Mouse (Mus musculus): ENCODE data around the gene Hivep1. TPM values are rescaled to one million over a fixed set of nuclear protein-coding genes. Genes with fewer than 3 reads are reported as not detected.

Hivep1 gene
- total and polyA plus RNA-seq, 3 experiments, result 2.2 to 15.9 TPM; not detected in 1

DNA sequence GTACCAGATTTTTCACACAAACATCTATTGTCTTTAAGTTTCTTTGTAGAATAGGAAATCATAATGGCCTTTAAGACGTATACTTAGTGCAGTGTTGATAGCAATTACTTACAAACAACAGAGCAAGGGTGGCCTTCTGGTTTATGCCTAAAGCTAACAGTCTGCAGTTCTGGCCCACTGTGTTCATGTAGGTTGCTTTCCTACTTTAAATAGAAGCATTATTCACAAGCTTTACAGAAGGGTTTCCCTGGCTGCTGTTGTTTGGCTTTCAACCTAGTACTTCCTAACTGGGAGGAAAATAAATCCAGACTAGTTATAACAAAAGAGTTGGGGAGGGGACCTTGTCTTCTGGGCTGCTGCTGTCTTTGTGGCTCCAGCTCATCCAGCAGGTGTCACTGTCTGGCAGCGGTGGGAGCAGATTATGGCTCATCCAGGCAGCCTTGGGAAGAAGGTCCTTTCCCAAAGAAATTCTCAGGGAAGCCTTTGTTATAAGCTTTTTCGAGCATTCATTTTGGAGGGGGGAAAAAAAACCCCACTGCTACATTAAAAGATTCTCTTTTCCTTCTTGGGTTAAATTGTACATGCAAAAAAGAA lies 123.1 kb downstream of the Hivep1 start:
- Histone ChIP-seq H3K27ac (ENCODE audit: control insufficient read depth, low read depth, low read length) (no peak overlapping the region), H3K79me2 (ENCODE audit: control insufficient read depth, insufficient read depth, low read length, poor library complexity) (no peaks in the 10 kb centered on the region), H3K9me3 (replicated peaks; ENCODE audit: insufficient read depth, low read length) (no peaks in the 10 kb centered on the region), H3K36me3 (ENCODE audit: control insufficient read depth in 1 of 2, insufficient read depth in 2 of 2, low read length in 2 of 2) (no peaks in the 10 kb centered on the region; a peak in 2 of 4 replicates), H3K4me3 (ENCODE audit: control insufficient read depth in 1 of 2, insufficient read depth in 1 of 2, low read depth in 2 of 2, low read length in 2 of 2) (no peak overlapping the region), H3K4me1 (ENCODE audit: control insufficient read depth in 1 of 2, insufficient read depth in 2 of 2, low read length in 2 of 2) (no peaks in the 10 kb centered on the region), H3K27me3 (ENCODE audit: control insufficient read depth in 1 of 2, insufficient read depth in 2 of 2, low read length in 2 of 2) (no peaks in the 10 kb centered on the region), H3K9ac (ENCODE audit: control insufficient read depth, low read depth, low read length, poor library complexity, severe bottlenecking) (no peak overlapping the region)
- peak in 2 of 3 experiments; percentile 22 to 43; a peak in 3 of 6 replicates for TF ChIP-seq CTCF (IDR thresholded peaks at IDR 0.05 in 2 of 3, conservative IDR thresholded peaks at IDR 0.05 in 1 of 3; ENCODE audit: control insufficient read depth in 1 of 3, insufficient read depth in 1 of 3, low read depth in 2 of 3, low read length in 3 of 3, poor library complexity in 1 of 3, severe bottlenecking in 1 of 3)
- TF ChIP-seq MXI1 (IDR thresholded peaks at IDR 0.05; ENCODE audit: low read depth, low read length), result no peak
- DNase-seq (ENCODE audit: low read depth, low spot score), result no peak

DNA sequence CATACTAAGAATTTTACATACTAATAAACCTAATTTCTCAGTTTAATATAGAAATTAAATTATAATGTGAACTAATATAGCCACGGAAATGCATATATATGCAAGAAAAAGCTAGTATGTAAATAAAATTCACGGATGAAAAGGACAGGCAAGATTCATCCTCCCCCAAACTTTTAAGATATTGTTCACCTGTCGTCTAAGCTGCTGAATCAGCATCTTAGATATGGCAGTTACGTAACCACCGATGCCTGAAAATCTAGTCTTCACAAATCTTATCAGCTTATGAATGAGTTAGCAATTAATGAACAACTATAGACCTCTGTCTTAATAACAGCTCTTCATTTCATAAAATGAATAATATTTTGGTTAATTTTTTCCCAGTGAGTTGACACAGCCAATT lies 130.8 kb downstream of the Hivep1 start:
- H3K27ac ChIP-seq (ENCODE audit: control insufficient read depth, low read depth, low read length), result no peak overlapping the region
- no peaks in the 10 kb centered on the region for H3K79me2 ChIP-seq (ENCODE audit: control insufficient read depth, insufficient read depth, low read length, poor library complexity)
- H3K4me1 ChIP-seq (ENCODE audit: control insufficient read depth in 1 of 2, insufficient read depth in 2 of 2, low read length in 2 of 2), result no peaks in the 10 kb centered on the region
- H3K36me3 ChIP-seq (ENCODE audit: control insufficient read depth in 1 of 2, insufficient read depth in 2 of 2, low read length in 2 of 2), result no peaks in the 10 kb centered on the region; a peak in 1 of 4 replicates
- H3K9me3 ChIP-seq (replicated peaks; ENCODE audit: insufficient read depth, low read length), result no peaks in the 10 kb centered on the region
- no peak for TF ChIP-seq NELFE (IDR thresholded peaks at IDR 0.05; ENCODE audit: low read depth, low read length)
- TF ChIP-seq MXI1 (IDR thresholded peaks at IDR 0.05; ENCODE audit: low read depth, low read length), result no peak
- TF ChIP-seq MAFK (IDR thresholded peaks at IDR 0.05; ENCODE audit: borderline replicate concordance, low read depth, low read length), result 0 out of 2 replicates have a peak, but pooled peaks have one; percentile 26
- no peak overlapping the region for H3K9ac ChIP-seq (ENCODE audit: control insufficient read depth, low read depth, low read length, poor library complexity, severe bottlenecking)
- no peak overlapping the region for H3K4me3 ChIP-seq (ENCODE audit: control insufficient read depth in 1 of 2, insufficient read depth in 1 of 2, low read depth in 2 of 2, low read length in 2 of 2)
- no peak for DNase-seq (ENCODE audit: low read depth, low spot score)
- no peaks in the 10 kb centered on the region for H3K27me3 ChIP-seq (ENCODE audit: control insufficient read depth in 1 of 2, insufficient read depth in 2 of 2, low read length in 2 of 2)

DNA sequence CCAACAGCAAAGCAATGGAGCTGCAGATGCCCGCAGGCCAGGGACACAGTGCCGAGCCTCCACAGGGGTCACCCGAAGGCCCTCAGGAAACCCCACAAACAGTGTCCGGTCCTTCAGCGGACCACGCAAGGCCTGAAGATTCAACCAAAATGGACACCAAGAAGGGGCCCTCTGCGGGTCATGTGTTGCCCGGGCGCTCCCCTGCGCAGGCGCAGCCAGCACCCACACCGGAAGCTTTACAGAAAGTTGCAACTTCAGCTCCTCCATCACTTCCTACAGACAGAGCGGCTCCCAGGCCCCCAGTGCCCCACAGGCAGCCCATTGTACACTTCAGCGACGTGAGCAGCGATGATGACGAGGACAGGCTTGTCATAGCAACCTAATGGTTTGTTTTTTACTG lies 132.3 kb downstream of the Hivep1 start:
- TF ChIP-seq NELFE (IDR thresholded peaks at IDR 0.05; ENCODE audit: low read depth, low read length), result no peak
- no peak for TF ChIP-seq BHLHE40 (IDR thresholded peaks at IDR 0.05; ENCODE audit: borderline replicate concordance, low read depth, low read length)
- TF ChIP-seq MAZ (IDR thresholded peaks at IDR 0.05; ENCODE audit: low read depth, low read length), result no peak
- no peak for TF ChIP-seq UBTF (IDR thresholded peaks at IDR 0.05; ENCODE audit: borderline replicate concordance, insufficient read depth, low read depth, low read length)
- TF ChIP-seq CTCF (IDR thresholded peaks at IDR 0.05 in 2 of 3, conservative IDR thresholded peaks at IDR 0.05 in 1 of 3; ENCODE audit: control insufficient read depth in 1 of 3, insufficient read depth in 1 of 3, low read depth in 2 of 3, low read length in 3 of 3, poor library complexity in 1 of 3, severe bottlenecking in 1 of 3), result no peak
- TF ChIP-seq ETS1 (IDR thresholded peaks at IDR 0.05; ENCODE audit: low read depth, low read length), result no peak
- no peak for TF ChIP-seq TCF12 (IDR thresholded peaks at IDR 0.05; ENCODE audit: low read depth, low read length)
- TF ChIP-seq SIN3A (IDR thresholded peaks at IDR 0.05; ENCODE audit: low read length), result no peak
- no peak overlapping the region for H3K9ac ChIP-seq (ENCODE audit: control insufficient read depth, low read depth, low read length, poor library complexity, severe bottlenecking)
- no peaks in the 10 kb centered on the region for H3K36me3 ChIP-seq (ENCODE audit: control insufficient read depth in 1 of 2, insufficient read depth in 2 of 2, low read length in 2 of 2)
- H3K79me2 ChIP-seq (ENCODE audit: control insufficient read depth, insufficient read depth, low read length, poor library complexity), result no peaks in the 10 kb centered on the region
- H3K4me1 ChIP-seq (ENCODE audit: control insufficient read depth in 1 of 2, insufficient read depth in 2 of 2, low read length in 2 of 2), result no peaks in the 10 kb centered on the region
- no peak overlapping the region for H3K4me3 ChIP-seq (ENCODE audit: control insufficient read depth in 1 of 2, insufficient read depth in 1 of 2, low read depth in 2 of 2, low read length in 2 of 2)
- H3K9me3 ChIP-seq (replicated peaks; ENCODE audit: insufficient read depth, low read length), result no peaks in the 10 kb centered on the region
- no peak for DNase-seq (ENCODE audit: low read depth, low spot score)
- H3K27me3 ChIP-seq (ENCODE audit: control insufficient read depth in 1 of 2, insufficient read depth in 2 of 2, low read length in 2 of 2), result no peaks in the 10 kb centered on the region
- H3K27ac ChIP-seq (ENCODE audit: control insufficient read depth, low read depth, low read length), result no peak overlapping the region
